Mouse (Mus musculus): Measurements from ENCODE around the gene Gm4846.
"Not testable (repeated sequence)": the region's sequence is repeated elsewhere in the genome, so short reads cannot be mapped to it uniquely, and the experiment has no call there.

Gene Gm4846

DNA sequence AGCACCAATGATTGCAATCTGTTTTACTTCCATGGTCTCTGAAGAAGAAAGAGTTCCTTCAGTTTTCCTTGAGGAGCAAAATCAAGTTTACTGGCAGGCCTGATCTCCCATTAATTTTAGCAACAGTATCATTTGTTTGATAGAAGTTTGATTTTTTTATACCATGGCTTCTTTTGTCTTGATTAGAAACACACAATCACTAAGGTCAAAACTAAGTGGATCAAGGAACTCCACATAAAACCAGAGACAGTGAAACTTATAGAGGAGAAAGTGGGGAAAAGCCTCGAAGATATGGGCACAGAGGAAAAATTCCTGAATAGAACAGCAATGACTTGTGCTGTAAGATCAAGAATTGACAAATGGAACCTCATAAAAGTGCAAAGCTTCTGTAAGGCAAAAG is at the start of gene Gm4846:
Gene Gm4846 (minus strand): TSS at position 101 of the 400 bp plus-strand sequence.
- not testable (repeated sequence) for DNase-seq

DNA sequence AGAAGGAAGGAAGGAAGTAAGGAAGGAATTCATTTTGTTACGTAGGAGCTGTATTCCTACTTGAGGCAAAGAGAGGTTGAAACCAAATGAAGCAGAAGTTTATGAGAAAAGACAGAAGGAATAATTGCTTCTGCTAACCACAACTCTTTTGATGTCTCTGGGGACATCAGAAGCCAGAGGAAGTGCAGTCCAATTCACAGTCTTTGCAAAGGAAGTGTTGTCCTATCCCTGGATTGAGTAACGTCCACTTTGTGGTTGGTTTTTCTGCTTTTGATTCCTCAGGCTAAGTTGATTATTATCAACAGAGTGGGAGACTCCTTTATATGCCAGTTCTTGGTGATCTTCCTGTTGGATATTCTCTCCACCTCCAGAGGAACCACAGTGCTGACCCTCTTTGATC is 34.1 kb upstream of the Gm4846 start:
- DNase-seq: not testable (repeated sequence)

DNA sequence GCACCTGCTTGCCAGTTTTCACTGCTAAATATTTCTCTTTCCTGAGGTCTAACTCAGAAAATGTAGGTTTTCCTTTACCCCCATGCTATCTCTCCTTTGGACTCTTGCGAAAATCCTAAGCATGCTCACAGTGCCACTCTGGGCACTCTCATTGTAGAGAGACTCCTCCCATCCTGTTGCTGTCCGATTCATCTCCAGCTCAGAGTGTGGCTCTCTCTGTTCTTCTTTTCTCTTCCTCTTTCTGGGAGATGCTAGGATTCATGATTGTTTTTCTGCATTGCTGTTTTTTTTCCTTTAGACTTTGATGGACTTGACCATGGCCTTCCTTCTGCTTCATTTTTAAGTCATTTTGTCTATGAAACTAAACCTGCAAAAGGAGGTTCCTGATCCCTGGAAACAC is 27.3 kb upstream of the Gm4846 start:
- not testable (repeated sequence) for DNase-seq

DNA sequence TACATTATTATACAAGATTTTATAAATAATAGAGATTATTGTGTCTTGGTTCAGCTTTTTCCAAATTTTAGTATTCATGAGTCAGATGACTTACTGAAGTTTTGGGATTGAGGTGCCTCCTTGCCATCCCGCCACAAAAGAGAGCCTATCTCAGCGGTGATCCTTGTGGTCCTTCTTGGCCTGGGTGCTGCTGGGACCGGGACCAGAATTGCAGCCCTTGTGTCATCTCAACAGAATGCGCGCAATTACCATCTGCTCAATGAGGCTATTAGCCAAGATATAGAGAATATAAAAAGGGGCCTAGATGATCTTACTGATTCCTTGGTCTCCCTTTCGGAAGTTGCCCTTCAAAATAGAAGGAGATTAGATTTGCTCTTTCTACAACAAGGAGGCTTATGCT is 22.2 kb upstream of the Gm4846 start:
- not testable (repeated sequence) for DNase-seq

DNA sequence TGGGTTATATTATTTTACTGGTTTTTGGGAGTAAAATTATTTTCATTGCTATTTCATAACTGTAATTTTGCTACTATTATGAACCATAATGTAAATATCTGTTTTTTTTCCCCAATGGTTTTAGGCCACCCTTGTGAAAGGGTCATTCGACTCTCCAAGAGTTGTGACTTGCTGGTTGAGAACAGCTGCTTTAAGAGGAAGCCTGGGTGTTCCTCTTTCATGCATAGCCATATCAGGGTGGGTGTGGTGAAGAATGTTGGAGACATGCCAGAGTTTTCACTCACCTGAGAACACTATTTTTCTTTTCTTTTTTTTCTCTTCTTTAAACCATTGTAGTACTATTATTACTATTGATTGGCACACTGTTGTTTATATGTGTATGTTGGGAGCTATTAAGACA is 19.2 kb upstream of the Gm4846 start:
- DNase-seq: no peak

DNA sequence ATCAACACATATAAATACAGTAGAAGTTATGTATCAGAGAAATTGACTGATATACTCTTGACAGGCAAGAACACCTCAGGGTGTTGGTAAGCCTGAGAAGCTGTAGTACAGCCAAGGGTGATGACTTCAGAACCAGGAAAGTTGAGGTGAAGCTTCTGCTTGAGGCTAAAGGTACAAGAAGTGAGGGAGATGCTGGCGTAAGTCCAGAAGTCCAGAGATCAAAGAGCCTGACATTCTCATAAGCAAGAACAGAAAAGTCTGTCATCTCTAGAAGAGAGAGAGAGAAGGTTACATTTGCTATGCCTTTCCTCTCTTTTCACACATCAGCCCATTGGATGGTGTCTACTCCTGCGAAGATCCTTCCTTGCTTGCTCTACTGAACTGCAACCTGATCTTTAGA is 6.8 kb upstream of the Gm4846 start:
- DNase-seq: not testable (repeated sequence)

DNA sequence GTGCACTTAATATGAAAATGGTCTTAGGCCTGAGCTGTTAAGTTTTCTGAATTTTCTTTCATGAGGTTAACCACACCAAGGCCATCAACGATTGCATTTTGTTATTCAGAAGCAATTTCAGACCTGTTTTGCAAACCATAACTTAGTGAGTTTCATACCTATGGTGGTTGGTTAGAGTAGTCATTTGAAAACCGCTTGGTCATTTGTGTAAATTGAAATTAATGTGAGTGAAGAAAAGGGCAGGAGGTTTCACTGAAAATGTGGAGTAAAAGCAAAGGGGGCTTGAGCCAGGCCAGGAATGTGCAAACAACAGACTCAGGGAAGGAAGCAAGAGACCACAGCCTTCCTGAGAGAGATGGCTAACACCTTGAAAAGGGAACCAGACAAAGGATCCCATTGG is 17.9 kb downstream of the Gm4846 start:
- no peak for DNase-seq

DNA sequence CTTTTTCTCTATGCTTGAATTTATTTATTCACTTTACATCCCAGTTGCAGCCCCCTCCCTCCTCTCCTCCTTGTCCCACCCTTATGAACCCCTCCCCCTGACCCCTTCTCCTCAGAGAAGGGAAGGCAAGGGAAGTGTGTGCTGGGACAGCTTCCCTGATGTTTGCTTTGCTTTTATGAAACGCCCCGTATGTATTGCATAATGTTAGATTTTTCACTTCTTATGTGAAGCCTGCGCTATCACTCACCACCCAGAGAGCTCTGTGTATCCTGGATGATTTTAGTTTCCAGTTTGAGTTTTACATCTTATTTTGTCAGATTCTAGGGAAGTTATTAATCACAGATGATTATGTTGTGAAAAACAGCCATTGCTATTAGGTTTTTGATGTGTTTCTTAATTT is 30.2 kb downstream of the Gm4846 start:
- DNase-seq: no peak

DNA sequence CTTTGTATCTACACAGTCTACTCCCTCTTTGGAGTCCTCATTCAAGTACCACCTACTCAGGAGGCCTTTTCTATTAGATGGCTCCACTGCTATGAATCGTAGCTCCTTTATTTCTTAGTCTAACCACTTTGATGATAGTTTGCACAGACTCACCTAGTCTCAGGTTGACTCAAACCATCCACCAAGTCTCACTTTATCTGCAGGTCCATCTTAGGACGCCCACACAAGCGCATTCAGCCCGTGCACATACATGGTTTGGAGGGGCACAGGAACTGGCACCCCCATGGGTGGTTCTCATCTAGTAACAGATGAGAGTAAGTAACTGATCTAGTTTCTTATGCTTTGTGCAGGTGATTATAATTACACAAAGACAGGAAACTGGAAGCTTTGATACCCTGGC is 34.8 kb downstream of the Gm4846 start:
- DNase-seq: no peak

DNA sequence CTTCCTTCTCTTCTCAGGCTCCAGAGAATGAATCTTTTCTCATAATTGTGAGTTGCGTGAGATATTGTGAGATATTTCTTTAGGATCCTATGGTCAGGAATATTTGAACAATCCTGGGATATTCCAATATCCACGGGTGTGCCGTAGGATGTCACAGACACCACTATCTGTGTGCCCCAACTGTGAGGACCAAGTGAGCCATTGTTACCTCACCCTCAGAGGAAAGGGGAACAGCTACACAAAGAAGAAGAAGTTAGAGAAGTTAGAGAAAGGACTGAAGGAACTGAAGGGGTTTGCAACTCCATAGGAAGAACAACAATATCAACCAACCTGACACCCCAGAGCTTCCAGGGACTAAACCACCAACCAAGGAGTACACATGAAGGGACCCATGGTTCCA is 55.4 kb downstream of the Gm4846 start:
- DNase-seq: no peak

DNA sequence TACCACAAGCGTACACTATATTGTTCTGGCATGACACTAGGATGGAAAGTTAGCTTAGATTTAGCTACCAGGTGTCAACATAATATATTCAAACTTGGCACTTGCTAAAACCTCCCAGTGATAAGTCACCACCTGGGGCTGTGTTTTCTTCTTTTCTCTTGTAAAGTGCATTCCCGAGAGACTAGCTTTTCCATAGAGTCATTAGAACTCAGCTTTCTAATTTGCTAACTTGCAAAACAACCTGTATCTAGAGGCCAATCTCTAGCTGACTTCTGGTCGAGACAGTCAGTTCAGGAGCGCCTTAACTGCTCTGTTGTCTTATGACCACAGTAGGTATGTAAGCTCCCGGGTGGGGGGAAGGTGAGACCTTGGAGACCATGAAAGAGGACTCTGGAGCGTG is 58.0 kb downstream of the Gm4846 start:
- no peak for DNase-seq
